Mouse (Mus musculus) CH12.LX (cell line): ENCODE measurements around the gene Tbl3. TPM values are rescaled to one million over a fixed set of nuclear protein-coding genes. Genes with fewer than 3 reads are reported as not detected.

Experiments used
- DNase-seq: peaks from one replicate; pipeline ENCODE4 v3.0.0-alpha.2; 2013; ENCODE audit errors: extremely low read depth
- H3K27ac ChIP-seq: 2 replicates; pipeline ENCODE4 v1.5.1; 2012; ENCODE audit warnings: low read depth, mild to moderate bottlenecking, control low read depth, moderate library complexity; ENCODE audit not compliant: insufficient read depth
- H3K27me3 ChIP-seq: replicated peaks from 2 replicates; pipeline ENCODE3; 2012; ENCODE audit warnings: inconsistent platforms
- H3K36me3 ChIP-seq, 2 experiments: replicated peaks in 1 of 2; 2 replicates each; pipeline versions ENCODE3 to v1.6.1; 2012; ENCODE audit warnings: inconsistent platforms in 1 of 2, low read length in 1 of 2, mild to moderate bottlenecking in 1 of 2, mixed read lengths in 1 of 2, moderate library complexity in 1 of 2; ENCODE audit not compliant: control insufficient read depth in 1 of 2, insufficient read depth in 1 of 2
- H3K4me1 ChIP-seq, 2 experiments: 2 replicates each; pipeline ENCODE4 v1.6.1; 2012; ENCODE audit warnings: inconsistent platforms in 1 of 2, moderate library complexity in 1 of 2; ENCODE audit not compliant: insufficient read depth in 2 of 2, control insufficient read depth in 1 of 2
- H3K4me2 ChIP-seq: 2 replicates; pipeline ENCODE4 v1.6.1; 2012; ENCODE audit warnings: low read depth, mild to moderate bottlenecking, control low read depth; ENCODE audit not compliant: poor library complexity, insufficient read depth, severe bottlenecking
- H3K4me3 ChIP-seq, 3 experiments: fragments of 150-350 bp in 1 of 3; sonication (generic) in 1 of 3; replicated peaks in 1 of 3; 2 replicates each; pipeline versions ENCODE3 to v1.5.1; 2011 to 2012; ENCODE audit warnings: low read depth in 2 of 3, low read length in 2 of 3, mild to moderate bottlenecking in 2 of 3, moderate library complexity in 2 of 3, control low read depth in 1 of 3, improper control_type of control experiment in 1 of 3, inconsistent platforms in 1 of 3, mixed read lengths in 1 of 3; ENCODE audit not compliant: poor library complexity in 1 of 3
- H3K79me2 ChIP-seq: replicated peaks from 2 replicates; pipeline ENCODE4 v1.6.1; 2012; ENCODE audit warnings: mild to moderate bottlenecking, moderate library complexity; ENCODE audit not compliant: control insufficient read depth, poor library complexity, insufficient read depth, severe bottlenecking; ENCODE audit errors: extremely low read depth
- H3K9ac ChIP-seq: 2 replicates; pipeline ENCODE4 v1.6.1; 2012; ENCODE audit warnings: low read depth, mild to moderate bottlenecking, control low read depth, moderate library complexity; ENCODE audit not compliant: insufficient read depth
- H3K9me3 ChIP-seq: replicated peaks from 2 replicates; pipeline ENCODE3; 2012; ENCODE audit warnings: low read length, inconsistent platforms, mixed read lengths
- BHLHE40 ChIP-seq: IDR thresholded peaks from 2 replicates; pipeline ENCODE4 v1.6.1; 2011; ENCODE audit warnings: mild to moderate bottlenecking, low read depth, low read length, improper control_type of control experiment
- CHD1 ChIP-seq: IDR thresholded peaks from 2 replicates; pipeline ENCODE4 v1.6.1; 2012; ENCODE audit warnings: low read depth, low read length, improper control_type of control experiment, inconsistent platforms
- CTCF ChIP-seq, 2 experiments: IDR thresholded peaks in 1 of 2; conservative IDR thresholded peaks in 1 of 2; 2 replicates each; pipeline ENCODE4 v1.5.1; 2011 to 2012; ENCODE audit warnings: low read depth in 2 of 2, low read length in 2 of 2, improper control_type of control experiment in 1 of 2, inconsistent platforms in 1 of 2, mild to moderate bottlenecking in 1 of 2, moderate library complexity in 1 of 2
- GABPA ChIP-seq: IDR thresholded peaks from 2 replicates; pipeline ENCODE4 v1.6.1; 2012; ENCODE audit warnings: low read depth, low read length, improper control_type of control experiment, inconsistent platforms; ENCODE audit not compliant: insufficient replicate concordance
- IRF4 ChIP-seq: IDR thresholded peaks from 2 replicates; pipeline ENCODE4 v1.6.1; 2014; ENCODE audit warnings: low read depth, mild to moderate bottlenecking, inconsistent platforms, low read length, improper control_type of control experiment
- JUN ChIP-seq: IDR thresholded peaks from 2 replicates; pipeline ENCODE4 v1.6.1; 2011; ENCODE audit warnings: low read depth, mild to moderate bottlenecking, low read length, improper control_type of control experiment, moderate library complexity; ENCODE audit not compliant: insufficient read depth
- JUND ChIP-seq: conservative IDR thresholded peaks from 2 replicates; pipeline ENCODE4 v1.6.1; 2011; ENCODE audit warnings: low read depth, low read length, improper control_type of control experiment
- KAT2A ChIP-seq: IDR thresholded peaks from 2 replicates; pipeline ENCODE4 v1.6.1; 2012; ENCODE audit warnings: low read length, improper control_type of control experiment, inconsistent platforms; ENCODE audit not compliant: insufficient replicate concordance
- MAZ ChIP-seq: IDR thresholded peaks from 2 replicates; pipeline ENCODE4 v1.6.1; 2012; ENCODE audit warnings: low read depth, mild to moderate bottlenecking, inconsistent platforms, low read length, improper control_type of control experiment, moderate library complexity
- MXI1 ChIP-seq: IDR thresholded peaks from 2 replicates; pipeline ENCODE4 v1.6.1; 2011; ENCODE audit warnings: mild to moderate bottlenecking, low read depth, low read length, improper control_type of control experiment
- POLR2A ChIP-seq: IDR thresholded peaks from 2 replicates; pipeline ENCODE4 v1.6.1; 2011; ENCODE audit warnings: low read depth, mild to moderate bottlenecking, improper control_type of control experiment, low read length
- POLR2AphosphoS2 ChIP-seq: IDR thresholded peaks from 2 replicates; pipeline ENCODE4 v1.6.1; 2011; ENCODE audit warnings: low read depth, low read length, improper control_type of control experiment
- RCOR1 ChIP-seq: conservative IDR thresholded peaks from 2 replicates; pipeline ENCODE4 v1.6.1; 2012; ENCODE audit warnings: low read depth, mild to moderate bottlenecking, inconsistent platforms, low read length, improper control_type of control experiment
- TBP ChIP-seq: conservative IDR thresholded peaks from 2 replicates; pipeline ENCODE4 v1.6.1; 2011; ENCODE audit warnings: low read depth, low read length, improper control_type of control experiment
- UBTF ChIP-seq: IDR thresholded peaks from 2 replicates; pipeline ENCODE4 v1.6.1; 2012; ENCODE audit warnings: low read depth, mild to moderate bottlenecking, inconsistent platforms, low read length, improper control_type of control experiment, moderate library complexity
- USF1 ChIP-seq: IDR thresholded peaks from 2 replicates; pipeline ENCODE4 v1.6.1; 2014; ENCODE audit warnings: low read depth, mild to moderate bottlenecking, inconsistent platforms, low read length, improper control_type of control experiment
- USF2 ChIP-seq: conservative IDR thresholded peaks from 2 replicates; pipeline ENCODE4 v1.6.1; 2011; ENCODE audit warnings: low read depth, low read length, improper control_type of control experiment
- ZKSCAN1 ChIP-seq: IDR thresholded peaks from 2 replicates; pipeline ENCODE4 v1.6.1; 2012; ENCODE audit warnings: low read depth, inconsistent platforms, low read length, improper control_type of control experiment, borderline replicate concordance
- ZMIZ1 ChIP-seq: IDR thresholded peaks from 2 replicates; pipeline ENCODE4 v1.6.1; 2012; ENCODE audit warnings: low read depth, mild to moderate bottlenecking, inconsistent platforms, low read length, improper control_type of control experiment
- ZNF384 ChIP-seq: IDR thresholded peaks from 2 replicates; pipeline ENCODE4 v1.6.1; 2012; ENCODE audit warnings: low read depth, low read length, improper control_type of control experiment, inconsistent platforms
- dilution Hi-C: fragments of 300-500 bp; cut with MboI; formaldehyde crosslinking; loops from 2 replicates; pipeline ENCODE4 v1.14.3; 2020; ENCODE audit warnings: low sequenced_read_pairs; ENCODE audit not compliant: extremely low pct_unique_long_range_greater_than_20kb, extremely low pct_ligation_motif_present
- in situ Hi-C: fragments of 300-500 bp; cut with MboI; formaldehyde crosslinking; loops from 3 replicates; pipeline ENCODE4 v1.14.3; 2019; ENCODE audit warnings: low sequenced_read_pairs, low pct_ligation_motif_present, low pct_unique_long_range_greater_than_20kb, mixed read lengths
- polyA plus RNA-seq: library from polyadenylated mRNA; unstranded; fragments of >175 nt; gene quantifications from 2 replicates; pipeline ENCODE4 v1.2.1, GENCODE M21; 2012; ENCODE audit warnings: low read depth; ENCODE audit not compliant: insufficient read length
- total RNA-seq, 2 experiments: library from RNA; depleted of rRNA; stranded (reverse); fragments of 300-350 nt in 1 of 2; fragments of >200 nt in 1 of 2; gene quantifications; 2 replicates each; pipeline ENCODE4 v1.2.3; 2012 to 2014

Tbl3 gene
- total and polyA plus RNA-seq, 3 experiments, result 98.0 to 105 (median 104) TPM

DNA sequence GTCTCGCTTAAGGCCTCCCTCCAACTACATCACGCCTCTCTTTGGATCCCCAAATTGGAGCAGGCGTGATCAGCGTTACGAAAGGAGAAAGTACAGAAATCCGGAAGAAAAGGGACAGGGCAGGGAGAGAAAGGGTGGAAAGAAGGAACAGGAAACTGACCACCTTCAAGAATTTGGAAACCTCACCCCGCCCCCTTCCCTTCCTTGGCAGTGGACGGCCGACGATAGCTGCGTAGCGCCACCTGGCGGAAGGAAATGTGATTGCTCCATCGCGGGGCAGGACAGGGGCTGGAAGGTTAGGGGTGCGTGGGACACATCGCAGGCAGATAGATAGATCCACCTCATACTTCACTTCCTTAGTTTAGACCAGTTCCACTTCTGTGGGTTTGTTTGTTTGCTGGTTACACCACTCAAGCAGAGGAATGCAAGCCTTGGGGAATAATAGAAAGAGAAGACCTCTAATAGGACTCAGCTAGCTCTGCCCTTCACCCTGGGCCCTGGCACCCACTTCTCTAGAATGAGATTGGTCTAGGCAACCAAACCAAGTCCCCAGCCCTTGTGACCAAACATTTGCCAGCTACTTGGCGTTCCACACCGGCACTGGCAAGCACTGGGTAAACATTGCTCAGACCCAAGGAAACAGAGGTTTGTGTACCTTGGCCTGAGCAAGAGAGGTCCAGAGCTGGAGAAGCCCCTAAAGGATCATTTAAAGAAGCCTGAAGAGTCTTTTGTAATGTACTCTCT lies 53.3 kb downstream of the Tbl3 start (continued):
- TF ChIP-seq MXI1 (no peak), ZKSCAN1 (no peak), JUND (no peak), UBTF (no peak), IRF4 (peak; percentile 46; the same call in 1 of the 2 replicates), BHLHE40 (no peak), USF2 (no peak), JUN (no peak), USF1 (no peak), KAT2A (no peak), CHD1 (no peak), CTCF (conservative IDR thresholded peaks at IDR 0.05 in 1 of 2, IDR thresholded peaks at IDR 0.05 in 1 of 2; ENCODE audit: low read depth in 2 of 2, low read length in 2 of 2) (peak; percentile 53 to 95; a peak in 3 of 4 replicates), GABPA (no peak), MAZ (peak; percentile 87), ZNF384 (no peak), ZMIZ1 (no peak), POLR2AphosphoS2 (no peak)
- TF ChIP-seq, all 38 proteins: peak for 15

DNA sequence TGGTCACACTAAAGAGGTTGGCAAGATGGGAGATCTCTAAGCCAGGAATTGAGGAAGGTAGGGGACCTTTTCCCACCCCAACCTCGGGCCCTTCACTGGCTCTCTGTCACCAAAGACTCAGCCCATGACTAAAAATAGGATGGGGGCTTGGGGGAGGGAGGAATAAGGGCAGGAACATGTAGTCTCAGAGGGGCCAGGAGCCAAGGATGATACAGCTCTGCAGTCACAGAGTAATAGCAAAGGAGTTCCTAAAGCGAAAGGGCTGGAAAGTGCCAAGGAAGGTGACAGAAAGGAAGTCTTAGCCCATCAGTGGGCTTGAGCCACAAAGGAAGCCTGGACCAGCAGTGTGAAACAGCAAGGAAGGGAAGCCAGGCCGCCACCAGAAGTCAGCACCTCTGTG lies 55.6 kb downstream of the Tbl3 start:
- Histone ChIP-seq H3K9ac (no peak overlapping the region), H3K79me2 (no peaks in the 10 kb centered on the region), H3K27ac (no peak overlapping the region), H3K36me3 (no peaks in the 10 kb centered on the region), H3K4me1 (peaks cover 7 to 26% of the 10 kb centered on the region in 2 experiments), H3K9me3 (no peaks in the 10 kb centered on the region), H3K27me3 (peaks cover 28% of the 10 kb centered on the region), H3K4me3 (no peak overlapping the region), H3K4me2 (no peak overlapping the region)
- DNase-seq, result no peak
- in situ Hi-C loops (loop anchor here (5.0 kb wide), 1 partner anchor 55 kb away; no protein-coding TSS in a partner anchor), dilution Hi-C loops (no loop called here)
- no peak for TF ChIP-seq USF1
- no peak for TF ChIP-seq POLR2A
- no peak for TF ChIP-seq RCOR1
- TF ChIP-seq TBP, result no peak
- no peak for TF ChIP-seq ZKSCAN1
